Mouse (Mus musculus) gastrocnemius, postnatal 4 days (tissue): ENCODE data around the gene Appl2. TPM values are rescaled to one million over a fixed set of nuclear protein-coding genes. Genes with fewer than 3 reads are reported as not detected.
A peak's percentile ranks its signal among the peaks of the same experiment; 100 is the strongest.
"Not testable (repeated sequence)": the region's sequence is repeated elsewhere in the genome, so short reads cannot be mapped to it uniquely, and the experiment has no call there.

ENCODE experiments used
- DNase-seq, 2 experiments: peaks; one replicate each; pipeline ENCODE4 v3.0.0; 2021 to 2022; ENCODE audit warnings: low spot score in 2 of 2, mixed read lengths in 2 of 2
- long read RNA-seq, 2 experiments: library from polyadenylated mRNA; stranded (forward); transcript quantifications; one replicate each; pipeline ENCODE4 v2.0.0; 2021
- total RNA-seq, 2 experiments: library from RNA; stranded (reverse); gene quantifications; 2 replicates each; pipeline ENCODE4 v1.2.3; 2021

Appl2 gene
- total RNA-seq = 10 to 100 TPM; 32.8 to 45.6 TPM
- long read RNA-seq, experiment 1, transcript Appl2-201 (21 exons, 3,020 nt) = major isoform, 26 of 39 reads
- long read RNA-seq, experiment 1, partial matches to known transcripts = 2 of 39 reads
- long read RNA-seq, experiment 1, other reads (novel, unspliced or antisense) = 11 of 39 reads
- long read RNA-seq, experiment 2, transcript Appl2-201 (21 exons, 3,020 nt) = major isoform, 22 of 39 reads
- long read RNA-seq, experiment 2, partial matches to known transcripts = 9 of 39 reads
- long read RNA-seq, experiment 2, other reads (novel, unspliced or antisense) = 8 of 39 reads

DNA sequence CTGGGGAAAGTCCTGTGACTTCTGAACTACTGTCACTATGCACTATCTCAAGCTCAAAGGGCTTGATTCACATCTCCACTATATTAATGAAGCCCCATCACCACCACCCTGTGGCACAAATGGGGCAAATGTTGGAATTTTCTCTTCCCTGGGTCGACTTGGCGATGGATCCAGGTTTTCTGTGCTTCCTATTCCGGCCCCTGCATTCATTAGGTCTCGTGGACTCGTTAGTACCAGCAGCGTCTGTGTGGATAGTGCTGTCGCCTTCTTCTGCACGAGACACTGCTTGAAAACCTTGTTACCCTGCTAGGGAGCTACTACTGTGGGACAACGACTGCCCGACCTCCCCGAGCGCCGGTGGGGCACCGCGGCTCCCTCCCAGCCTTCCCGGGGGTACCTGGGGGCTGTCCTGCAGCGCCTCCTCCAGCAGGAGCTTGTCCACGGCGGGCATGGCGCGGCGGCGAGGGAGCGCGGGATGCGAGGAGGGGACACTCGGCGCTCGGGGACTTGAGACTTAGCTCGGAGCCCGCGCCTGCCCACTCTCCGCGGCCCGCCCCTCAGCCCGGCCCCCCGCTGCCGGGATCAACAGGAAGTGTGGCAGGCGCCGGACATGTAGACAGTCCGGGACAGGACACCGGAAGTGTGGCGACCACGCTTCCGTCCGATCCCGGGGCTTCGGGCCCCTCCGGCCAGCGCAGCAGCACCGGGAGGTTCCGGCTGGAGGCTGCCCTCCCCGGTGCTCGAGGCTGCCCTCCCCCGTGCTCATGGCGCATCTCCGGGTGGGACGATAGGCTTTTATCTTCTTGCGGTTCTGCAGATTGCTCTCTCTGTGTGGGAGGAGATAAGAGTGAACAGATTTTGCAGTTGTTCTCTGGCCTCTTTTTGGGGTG is at the start of gene Appl2:
Appl2 (minus strand) TSS at position 608 of the 890 bp plus-strand sequence.
- peak; percentile 95 to 96 for DNase-seq

DNA sequence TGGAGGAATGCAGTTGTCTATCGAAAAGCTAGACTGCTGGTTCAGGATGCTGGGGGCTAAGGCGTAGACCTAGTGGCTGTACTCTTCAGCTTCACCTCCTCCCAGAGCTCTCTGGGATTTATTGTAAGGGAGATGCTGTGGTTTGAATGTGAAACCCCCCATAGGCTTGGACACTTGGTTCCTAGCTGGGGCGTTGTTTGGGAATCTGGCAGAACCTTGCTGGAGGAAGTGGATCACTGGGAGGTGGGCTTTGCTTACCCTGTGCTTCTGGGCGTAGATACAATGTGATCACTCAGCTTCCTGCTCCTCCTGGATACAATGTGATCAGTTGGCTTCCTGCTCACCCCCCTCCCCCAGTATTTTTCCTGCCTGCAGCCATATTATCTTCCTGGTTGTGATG is 47.7 kb upstream of the Appl2 start:
- no peak for DNase-seq

DNA sequence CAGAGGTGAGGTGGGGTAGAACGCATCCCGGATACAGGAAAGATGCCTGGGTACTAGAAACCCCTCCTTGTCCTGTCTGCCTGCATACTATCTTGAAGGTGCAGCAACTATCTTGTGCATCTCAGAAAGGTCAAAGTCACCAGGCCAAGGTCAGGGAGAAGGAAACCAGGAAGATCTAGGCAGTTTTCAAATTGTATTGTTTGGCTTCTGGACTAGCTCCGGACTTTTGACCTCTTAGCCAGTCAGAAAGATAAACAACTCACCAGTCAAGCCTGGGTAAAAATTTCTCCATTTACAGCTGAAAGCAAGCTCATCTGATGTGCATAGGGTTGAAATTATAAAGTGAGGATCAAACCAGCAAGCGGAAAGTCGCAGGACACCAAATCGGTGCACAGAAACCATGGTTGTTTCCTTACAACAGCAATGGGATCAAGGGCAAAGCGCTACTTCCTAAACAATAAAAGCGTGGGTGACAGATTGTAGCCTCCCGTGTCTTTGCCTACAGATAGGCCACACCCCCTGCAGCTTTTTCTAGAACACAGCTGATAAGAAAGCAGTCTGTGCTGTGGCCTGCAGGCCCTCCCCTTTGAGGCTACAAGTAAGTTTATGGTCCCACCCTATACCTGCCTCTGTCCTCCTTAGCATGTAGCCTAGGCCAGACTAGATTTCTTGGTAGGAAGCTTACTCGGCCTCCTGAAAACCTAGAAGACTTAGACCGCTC is 43.8 kb upstream of the Appl2 start:
- DNase-seq = no peak

DNA sequence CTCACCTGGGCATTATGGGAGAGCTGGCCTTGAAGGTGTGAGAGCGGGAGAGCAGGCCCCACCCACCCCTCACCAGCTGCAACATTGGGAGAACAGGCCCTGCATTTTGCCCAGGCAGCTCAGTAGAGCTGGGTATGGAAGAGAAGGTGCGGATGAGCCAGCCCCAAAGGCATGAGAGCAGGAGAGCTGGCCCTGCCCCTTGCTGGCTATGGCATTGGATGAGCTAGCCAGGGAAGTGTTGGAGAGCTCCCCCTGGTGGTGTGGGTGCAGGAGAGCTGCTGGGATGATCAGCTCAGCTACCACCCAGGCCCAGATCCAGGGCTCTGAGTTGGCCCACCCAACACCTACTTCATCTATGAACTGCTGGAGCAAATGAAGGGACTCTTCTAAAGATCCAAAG is 39.7 kb upstream of the Appl2 start:
- no peak for DNase-seq

DNA sequence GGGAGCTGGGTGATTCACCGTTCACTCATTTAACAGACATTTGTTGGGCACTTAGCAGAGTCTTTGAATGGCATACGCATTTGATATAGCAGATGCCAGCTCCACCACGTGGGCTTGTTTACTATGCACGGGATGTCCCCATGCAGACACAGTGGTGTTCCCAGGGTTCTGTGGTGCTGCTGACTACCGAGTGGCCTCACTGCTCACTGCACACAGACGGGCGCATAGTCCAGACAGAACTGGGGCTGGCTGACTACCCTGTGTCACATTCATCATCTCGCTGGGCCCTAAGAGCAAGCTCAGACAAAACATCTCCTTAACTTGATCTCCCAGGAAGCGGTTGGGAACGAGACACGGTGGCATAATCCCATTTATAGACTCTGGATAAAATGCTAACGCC is 32.8 kb upstream of the Appl2 start:
- no peak for DNase-seq

DNA sequence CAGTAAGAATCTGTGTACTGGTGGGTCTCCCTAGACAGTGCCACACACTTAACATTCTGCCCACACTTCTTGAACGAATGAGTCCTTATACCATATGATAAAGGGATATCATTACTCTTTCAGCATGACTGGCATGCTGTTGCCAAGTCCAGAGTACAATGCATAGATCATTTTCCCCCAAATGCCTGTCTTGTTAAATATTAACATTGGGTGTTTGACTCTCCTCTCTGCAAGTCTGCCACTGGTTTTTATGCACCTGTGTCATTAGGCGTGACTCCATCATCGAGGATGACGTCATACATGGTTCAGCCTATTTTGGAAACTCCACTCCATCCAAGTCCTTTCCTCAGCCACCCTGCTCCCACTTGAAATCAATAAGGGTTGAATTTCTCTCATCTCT is 18.0 kb upstream of the Appl2 start:
- DNase-seq = no peak

DNA sequence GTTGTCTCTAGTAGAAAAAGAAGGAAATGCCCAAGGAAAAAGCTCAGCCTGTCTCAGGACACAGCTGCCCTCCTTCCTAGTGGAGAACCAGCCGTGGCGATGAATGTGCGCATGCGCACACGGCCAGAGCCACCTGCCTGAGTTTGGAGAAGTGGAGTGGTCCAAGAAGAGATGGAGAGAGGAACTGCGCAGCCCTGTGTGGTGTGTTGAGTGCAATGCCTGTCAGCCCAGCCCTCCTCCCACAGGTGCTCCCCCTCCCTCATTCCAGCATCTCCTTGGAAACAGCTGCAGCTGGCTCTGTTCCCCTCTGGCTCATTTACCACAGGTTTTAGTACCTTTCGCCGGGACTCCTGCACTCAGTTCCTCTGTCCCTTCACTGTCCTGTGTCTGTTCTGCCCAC is 13.4 kb upstream of the Appl2 start:
- no peak for DNase-seq

DNA sequence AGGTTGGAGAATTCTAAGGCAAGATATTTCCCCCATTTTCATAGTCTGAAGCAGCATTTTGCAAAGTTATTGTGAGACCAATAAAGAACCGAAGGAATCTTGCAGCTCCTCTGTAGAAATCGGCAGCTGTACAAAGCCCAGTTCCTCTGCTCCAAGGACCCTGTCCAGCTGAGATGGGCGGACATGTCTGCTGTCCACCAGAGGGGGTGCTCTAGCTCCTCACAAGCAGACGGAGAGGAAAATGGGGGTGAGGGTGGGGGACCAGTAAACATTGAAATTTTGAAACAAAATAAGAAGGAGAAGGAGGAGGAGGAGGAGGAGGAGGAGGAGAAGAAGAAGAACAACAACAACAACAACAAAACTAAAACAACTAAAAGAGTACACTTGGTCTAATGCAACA is 12.1 kb upstream of the Appl2 start:
- no peak for DNase-seq

DNA sequence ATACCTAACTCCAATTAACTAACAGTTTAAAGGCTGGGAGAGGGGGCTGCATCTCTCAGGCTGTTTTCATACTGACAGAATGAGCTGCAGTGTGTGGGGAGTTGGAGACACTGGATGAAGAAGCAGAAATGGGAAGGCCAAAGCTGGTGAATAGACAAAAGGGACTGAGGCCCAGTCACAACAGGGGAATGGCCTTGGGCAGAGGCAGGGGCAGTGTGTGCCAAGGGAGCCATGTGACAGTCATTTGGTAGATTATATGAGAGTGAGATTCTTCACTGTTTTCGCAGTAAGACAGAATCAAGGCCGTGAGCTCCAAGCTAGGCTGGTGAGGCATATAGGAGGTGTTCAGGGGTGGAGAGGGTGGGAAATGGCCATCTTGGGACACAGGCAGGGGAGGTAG is 6.1 kb upstream of the Appl2 start:
- no peak for DNase-seq

DNA sequence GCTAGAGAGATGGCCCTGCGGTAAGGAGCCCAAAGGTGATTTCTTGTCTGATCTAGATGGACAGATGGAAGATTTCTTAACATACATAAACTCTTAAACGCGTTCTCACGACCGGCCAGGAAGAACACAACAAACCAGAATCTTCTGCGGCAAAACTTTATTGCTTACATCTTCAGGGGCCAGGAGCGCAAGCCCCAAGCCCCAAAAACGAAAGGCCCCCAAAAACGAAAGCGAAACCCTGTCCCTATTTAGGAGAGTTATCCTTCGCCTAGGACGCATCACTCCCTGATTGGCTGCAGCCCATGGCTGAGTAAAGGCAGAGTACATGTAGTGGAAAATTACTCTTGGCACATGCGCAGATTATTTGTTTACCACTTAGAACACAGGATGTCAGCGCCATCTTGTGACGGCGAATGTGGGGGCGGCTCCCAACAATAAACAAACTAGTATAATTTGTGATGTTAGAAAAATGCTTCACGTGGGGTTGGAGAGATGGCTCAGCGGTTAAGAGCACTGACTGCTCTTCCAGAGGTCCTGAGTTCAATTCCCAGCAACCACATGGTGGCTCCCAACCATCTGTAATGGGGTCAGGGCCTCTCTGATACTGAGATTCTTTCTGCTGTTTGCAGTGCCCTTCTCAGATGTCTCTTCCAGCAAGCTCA is 3.8 kb upstream of the Appl2 start:
- not testable (repeated sequence) for DNase-seq

DNA sequence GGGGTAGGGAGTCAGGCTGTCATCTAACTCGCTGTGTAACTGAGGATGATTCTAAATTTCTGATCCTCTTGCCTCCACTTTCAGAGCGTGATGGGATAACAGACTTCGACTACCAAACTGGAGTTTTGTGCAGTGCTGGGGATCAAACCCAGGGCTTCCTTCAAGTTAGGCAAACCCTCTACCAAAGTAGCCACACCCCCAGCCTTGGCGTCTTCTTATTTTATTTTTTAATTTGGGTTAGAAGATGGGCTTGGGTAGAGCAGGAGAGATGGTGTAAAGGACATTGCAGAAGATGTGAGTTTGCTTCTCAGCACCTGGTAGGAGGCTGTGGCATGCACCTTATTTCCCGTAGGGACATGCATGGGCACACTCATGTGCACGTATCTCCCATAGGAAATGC is 499 bp upstream of the Appl2 start:
- DNase-seq = no peak

DNA sequence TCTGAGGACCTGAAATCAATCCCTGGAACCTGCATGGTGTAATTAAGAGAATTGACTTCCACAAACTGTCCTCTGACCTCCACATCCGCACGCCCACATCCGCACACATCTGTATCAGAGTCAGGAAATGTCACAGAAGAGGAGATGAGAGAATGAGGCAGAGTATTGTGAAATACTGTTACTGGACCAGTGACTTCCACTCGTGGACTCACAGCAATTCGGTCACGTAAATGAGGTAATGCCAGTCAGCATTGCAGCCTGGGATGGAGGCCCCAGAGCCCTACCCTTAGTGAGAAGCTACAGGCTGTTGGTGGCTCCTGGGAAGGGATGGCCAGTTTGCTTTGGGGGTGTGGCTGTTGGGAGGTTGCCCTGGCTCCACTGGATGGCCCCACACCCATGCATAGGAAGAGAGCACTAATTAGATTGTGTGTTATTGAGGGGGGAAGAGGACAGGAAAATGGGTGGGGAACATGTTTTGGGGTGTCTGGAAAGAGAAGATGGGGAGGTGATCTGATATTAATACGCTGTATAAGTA is 2.1 kb downstream of the Appl2 start:
- DNase-seq = no peak

DNA sequence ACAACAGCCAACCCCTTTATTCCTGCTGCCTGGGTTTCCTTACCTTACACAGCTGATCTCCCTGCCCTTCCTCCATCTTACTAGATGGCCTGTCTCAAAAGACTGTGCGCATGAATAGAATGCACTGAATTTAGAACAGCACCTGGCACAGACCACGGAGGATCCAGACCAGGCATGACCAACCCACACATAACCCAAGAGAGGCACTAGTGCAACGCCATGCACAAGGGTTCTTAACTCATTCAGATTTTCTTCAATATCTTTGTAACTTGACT is 2.9 kb downstream of the Appl2 start:
- DNase-seq = no peak

DNA sequence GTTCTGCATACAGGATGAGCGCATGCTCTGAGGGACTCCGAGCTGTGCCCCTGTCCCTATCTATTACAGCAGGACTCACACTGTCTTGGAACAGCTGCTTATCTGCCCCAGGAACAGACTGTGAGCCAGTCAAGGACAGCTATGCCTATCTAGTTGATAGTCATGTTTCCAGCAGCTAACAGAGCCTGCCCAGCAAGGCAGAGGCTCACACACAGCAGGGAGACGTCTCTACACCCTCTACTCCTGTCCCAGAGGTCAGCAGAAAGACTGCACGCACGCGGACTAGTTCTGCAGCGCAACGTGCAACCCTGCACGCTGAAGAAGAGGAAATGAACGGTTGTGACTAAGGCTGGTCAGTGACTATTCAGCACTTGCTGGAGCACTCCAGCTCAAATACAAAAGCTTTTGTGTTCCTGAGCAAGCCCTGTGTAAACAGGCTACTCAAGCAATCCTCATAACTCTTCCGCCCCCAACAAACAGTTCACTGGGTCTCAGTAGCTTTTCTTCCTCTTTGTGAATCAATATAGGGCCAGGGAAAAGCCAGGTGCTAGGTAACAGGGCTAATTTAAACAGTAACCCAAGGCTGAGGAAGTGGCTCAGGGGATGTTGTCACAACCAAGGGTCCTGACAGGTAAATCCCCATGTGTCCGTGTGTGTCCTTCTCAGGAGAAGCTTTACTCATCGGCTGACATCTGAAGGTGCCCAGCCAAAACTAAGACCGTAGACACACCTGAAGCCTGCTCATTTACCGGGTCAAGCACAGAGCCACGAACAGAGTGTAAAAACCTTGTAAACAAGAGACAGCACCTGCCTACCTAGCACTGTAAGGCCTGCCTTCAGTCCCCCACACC is 3.4 kb downstream of the Appl2 start:
- no peak for DNase-seq

DNA sequence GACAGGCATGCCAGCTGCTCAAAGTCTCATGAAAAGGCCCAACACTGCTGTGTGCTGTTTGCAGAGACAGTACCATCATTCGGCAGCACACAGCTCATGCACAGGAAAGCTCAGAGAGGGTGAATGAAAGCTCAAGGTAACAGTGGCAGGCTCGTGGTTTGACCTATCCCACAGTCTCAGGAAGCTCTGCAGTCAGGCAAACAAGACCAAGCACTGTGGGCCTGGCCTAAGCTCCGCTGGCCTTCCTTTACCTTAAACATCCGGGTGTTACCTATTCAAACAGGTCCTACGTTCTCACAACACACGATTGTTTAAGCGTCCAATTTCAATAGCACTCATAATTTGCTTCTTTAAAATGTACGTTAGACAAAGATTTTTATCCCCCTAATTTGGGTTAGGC is 4.4 kb downstream of the Appl2 start:
- DNase-seq = no peak

DNA sequence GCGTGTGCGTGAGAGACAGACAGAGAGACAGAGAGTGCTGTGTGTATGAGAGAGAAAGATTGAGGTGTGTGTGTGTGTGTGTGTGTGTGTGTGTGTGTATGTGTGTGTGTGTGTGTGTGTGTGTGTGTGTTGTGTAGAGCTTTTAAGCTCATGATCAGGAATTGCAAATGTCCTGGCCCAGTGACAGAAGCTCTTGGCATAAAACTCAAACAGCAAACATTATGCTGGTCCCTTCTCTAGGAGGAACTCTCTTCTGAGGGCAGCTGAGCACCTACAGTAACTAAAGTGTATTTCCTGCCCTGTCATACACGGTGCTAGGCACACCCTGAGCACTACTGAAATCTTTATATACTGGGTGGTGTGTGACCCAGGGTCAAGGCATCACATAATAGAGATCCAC is 6.9 kb downstream of the Appl2 start:
- DNase-seq = no peak

DNA sequence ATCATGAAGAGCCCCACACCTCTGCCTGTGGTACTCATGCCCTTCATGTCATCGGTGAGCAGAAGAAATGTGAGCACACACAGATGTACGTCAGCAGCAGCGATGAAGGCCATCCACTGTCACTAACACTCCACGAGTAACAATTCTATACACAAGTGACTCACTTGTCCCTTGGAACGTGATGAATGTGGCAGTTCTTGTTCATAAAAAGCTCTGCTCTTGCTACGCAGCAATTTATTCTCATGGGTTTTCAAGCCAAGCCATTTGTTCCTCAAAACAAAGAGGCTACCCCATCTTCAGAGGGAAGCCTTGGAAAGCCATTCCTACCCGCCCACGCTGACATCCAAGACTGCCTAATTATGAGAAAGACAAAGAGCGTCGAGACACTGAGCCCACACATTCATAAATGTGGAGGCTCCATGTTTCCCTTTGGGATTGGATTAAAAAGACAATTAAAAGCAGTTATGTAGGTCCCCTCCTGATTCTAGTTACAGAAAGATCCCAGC is 8.6 kb downstream of the Appl2 start:
- DNase-seq = no peak

DNA sequence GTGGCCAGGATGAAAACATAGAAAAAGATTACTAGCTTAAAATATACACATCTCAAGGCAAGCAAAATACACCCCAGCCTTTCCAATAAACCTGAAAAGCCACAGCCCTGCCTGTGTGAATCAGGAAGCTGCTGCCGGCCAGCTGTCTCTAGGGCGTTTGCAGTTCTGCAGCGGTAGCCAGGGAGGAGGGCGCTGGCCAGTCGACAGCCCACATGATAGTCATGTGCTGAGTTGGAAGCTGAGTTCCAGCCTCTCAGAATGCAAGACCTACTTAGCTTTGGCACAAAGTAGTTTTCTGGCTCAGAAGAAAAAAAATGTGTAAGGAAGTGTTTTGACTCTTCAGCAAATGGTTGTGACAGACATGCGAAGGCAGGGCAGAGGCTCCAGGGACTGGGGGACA is 11.2 kb downstream of the Appl2 start:
- peak; percentile 67 to 86 for DNase-seq

DNA sequence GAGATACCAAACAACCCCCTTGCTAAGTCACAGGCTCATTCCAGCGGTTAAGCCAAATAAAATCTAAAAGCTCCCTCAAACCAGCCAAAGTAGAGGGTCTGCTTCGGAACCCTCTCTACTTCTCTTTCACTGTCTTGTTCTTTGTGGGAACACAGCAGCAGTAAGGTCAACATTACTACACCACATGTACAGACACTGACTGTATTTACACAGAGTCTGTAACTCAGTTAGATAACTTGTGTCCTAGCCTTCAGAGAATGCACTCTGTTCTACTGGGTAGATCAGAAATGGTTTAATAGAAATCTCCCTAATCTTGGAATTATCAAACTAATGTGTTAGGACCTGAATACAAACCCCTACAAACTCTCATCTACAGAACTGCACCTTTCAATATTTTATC is 12.3 kb downstream of the Appl2 start:
- DNase-seq = no peak

DNA sequence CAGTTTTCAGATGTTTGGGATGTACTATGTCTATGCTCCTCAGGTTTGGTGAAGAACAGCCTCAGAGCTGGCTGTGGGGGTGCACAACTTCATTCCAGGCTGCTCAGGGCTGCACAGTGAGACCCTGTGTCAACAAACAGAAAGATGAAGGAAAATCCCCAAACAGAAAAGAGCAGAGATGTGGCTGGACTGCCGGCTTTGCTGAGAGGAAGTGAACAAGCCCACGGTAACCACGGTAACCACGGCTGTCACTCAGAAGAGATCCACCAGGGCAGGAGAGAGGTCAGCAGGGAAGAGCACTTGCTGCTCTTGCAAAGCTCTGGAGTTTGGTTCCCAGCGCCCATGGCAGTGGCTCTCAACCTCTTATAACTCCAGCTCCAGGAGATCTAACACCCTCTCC is 14.1 kb downstream of the Appl2 start:
- DNase-seq = no peak
